Mouse (Mus musculus) liver (tissue): ENCODE results near the gene 4933415A04Rik.

Source experiments
- DNase-seq: peaks from one replicate; pipeline ENCODE4 v3.0.0-alpha.2; 2020; ENCODE audit warnings: mixed read lengths

The 4933415A04Rik gene

GRCm38 (mm10) chr11:43575376-43576151 is 11.3 kb upstream of the 4933415A04Rik start:
- peak; percentile 21 for DNase-seq

GRCm38 (mm10) chr11:43577713-43578478 is 8.9 kb upstream of the 4933415A04Rik start:
- no peak for DNase-seq

- DNase-seq: no peak
Observed at GRCm38 (mm10) chr11:43585211-43586005, 1.4 kb upstream of the 4933415A04Rik start.

- no peak for DNase-seq
Observed at GRCm38 (mm10) chr11:43589530-43590072, 2.8 kb downstream of the 4933415A04Rik start.

- DNase-seq: no peak
Observed at GRCm38 (mm10) chr11:43601440-43601839, 14.6 kb downstream of the 4933415A04Rik start, which contains the start of gene Fabp6. TSS of gene Fabp6 (minus strand) at chr11:43601540.

- DNase-seq: no peak
Observed at GRCm38 (mm10) chr11:43604207-43604606, 17.4 kb downstream of the 4933415A04Rik start.

GRCm38 (mm10) chr11:43604891-43605290 is 18.1 kb downstream of the 4933415A04Rik start:
- no peak for DNase-seq

GRCm38 (mm10) chr11:43605859-43606258 is 19.0 kb downstream of the 4933415A04Rik start:
- DNase-seq: no peak

GRCm38 (mm10) chr11:43608440-43608839 is 21.6 kb downstream of the 4933415A04Rik start:
- DNase-seq: no peak

GRCm38 (mm10) chr11:43610006-43610661 is 23.3 kb downstream of the 4933415A04Rik start:
- DNase-seq: no peak

- DNase-seq: no peak
Observed at GRCm38 (mm10) chr11:43610662-43611033, 23.8 kb downstream of the 4933415A04Rik start.

GRCm38 (mm10) chr11:43612834-43613488 is 26.1 kb downstream of the 4933415A04Rik start:
- peak; percentile 83 for DNase-seq

GRCm38 (mm10) chr11:43617924-43618323 is 31.1 kb downstream of the 4933415A04Rik start:
- no peak for DNase-seq

GRCm38 (mm10) chr11:43618403-43618802 is 31.6 kb downstream of the 4933415A04Rik start:
- DNase-seq: no peak

GRCm38 (mm10) chr11:43621769-43622168 is 34.9 kb downstream of the 4933415A04Rik start:
- peak; percentile 24 for DNase-seq

GRCm38 (mm10) chr11:43624341-43624740 is 37.5 kb downstream of the 4933415A04Rik start:
- DNase-seq: no peak

GRCm38 (mm10) chr11:43626300-43626926 is 39.6 kb downstream of the 4933415A04Rik start:
- peak; percentile 48 for DNase-seq

- no peak for DNase-seq
Observed at GRCm38 (mm10) chr11:43626927-43627645, 40.2 kb downstream of the 4933415A04Rik start.

- DNase-seq: no peak
Observed at GRCm38 (mm10) chr11:43631645-43632044, 44.8 kb downstream of the 4933415A04Rik start.

- no peak for DNase-seq
Observed at GRCm38 (mm10) chr11:43632566-43632965, 45.7 kb downstream of the 4933415A04Rik start.
